Mouse (Mus musculus) liver, embryonic 12.5 days (tissue): Measurements from ENCODE around the gene Arid4a. TPM values are rescaled to one million over a fixed set of nuclear protein-coding genes. Genes with fewer than 3 reads are reported as not detected.
A peak's percentile ranks its signal among the peaks of the same experiment; 100 is the strongest.

Experiments
- ATAC-seq: fragments of 200-750 bp; cut with Nextera tagmentation; 2 replicates; pipeline ENCODE4 v1.8.0; 2017; ENCODE audit warnings: moderate number of reproducible peaks, mild to moderate bottlenecking, moderate library complexity
- H3K27ac ChIP-seq: fragments of 300-500 bp; sonication (generic); 2 replicates; pipeline ENCODE4 v1.5.1; 2016; ENCODE audit warnings: mild to moderate bottlenecking
- H3K27me3 ChIP-seq: fragments of 300-500 bp; sonication (generic); replicated peaks from 2 replicates; pipeline ENCODE4 v1.6.1; 2016; ENCODE audit warnings: mild to moderate bottlenecking, moderate library complexity
- H3K36me3 ChIP-seq: fragments of 300-500 bp; sonication (generic); 2 replicates; pipeline ENCODE4 v1.6.1; 2016; ENCODE audit warnings: mild to moderate bottlenecking, moderate library complexity
- H3K4me1 ChIP-seq: fragments of 300-500 bp; sonication (generic); 2 replicates; pipeline ENCODE4 v1.6.1; 2016
- H3K4me2 ChIP-seq: fragments of 300-500 bp; sonication (generic); 2 replicates; pipeline ENCODE4 v1.6.1; 2016; ENCODE audit warnings: mild to moderate bottlenecking, moderate library complexity
- H3K4me3 ChIP-seq: fragments of 300-500 bp; sonication (generic); 2 replicates; pipeline ENCODE4 v1.5.1; 2016; ENCODE audit warnings: mild to moderate bottlenecking, moderate library complexity
- H3K9ac ChIP-seq: fragments of 300-500 bp; sonication (generic); 2 replicates; pipeline ENCODE4 v1.6.1; 2016; ENCODE audit warnings: mild to moderate bottlenecking, moderate library complexity
- H3K9me3 ChIP-seq: fragments of 300-500 bp; sonication (generic); replicated peaks from 2 replicates; pipeline ENCODE4 v1.6.1; 2016; ENCODE audit warnings: mild to moderate bottlenecking, moderate library complexity
- WGBS: fragments of 180-500 bp; shearing (Covaris S2); methylation state at CpG from one replicate; pipeline ENCODE4 v1.1.7; 2016; ENCODE audit not compliant: insufficient replicate concordance; 5-methylcytosine and 5-hydroxymethylcytosine counted together
- polyA plus RNA-seq: library from polyadenylated mRNA; unstranded; fragments of >200 nt; fragmentation: Nextera tagmentation; extraction: Ambion mirVana; gene quantifications from 2 replicates; pipeline ENCODE4 v1.2.1, GENCODE M21; 2016

Arid4a gene
- polyA plus RNA-seq, 1 experiment from 2014 or later: 23.4 TPM

DNA sequence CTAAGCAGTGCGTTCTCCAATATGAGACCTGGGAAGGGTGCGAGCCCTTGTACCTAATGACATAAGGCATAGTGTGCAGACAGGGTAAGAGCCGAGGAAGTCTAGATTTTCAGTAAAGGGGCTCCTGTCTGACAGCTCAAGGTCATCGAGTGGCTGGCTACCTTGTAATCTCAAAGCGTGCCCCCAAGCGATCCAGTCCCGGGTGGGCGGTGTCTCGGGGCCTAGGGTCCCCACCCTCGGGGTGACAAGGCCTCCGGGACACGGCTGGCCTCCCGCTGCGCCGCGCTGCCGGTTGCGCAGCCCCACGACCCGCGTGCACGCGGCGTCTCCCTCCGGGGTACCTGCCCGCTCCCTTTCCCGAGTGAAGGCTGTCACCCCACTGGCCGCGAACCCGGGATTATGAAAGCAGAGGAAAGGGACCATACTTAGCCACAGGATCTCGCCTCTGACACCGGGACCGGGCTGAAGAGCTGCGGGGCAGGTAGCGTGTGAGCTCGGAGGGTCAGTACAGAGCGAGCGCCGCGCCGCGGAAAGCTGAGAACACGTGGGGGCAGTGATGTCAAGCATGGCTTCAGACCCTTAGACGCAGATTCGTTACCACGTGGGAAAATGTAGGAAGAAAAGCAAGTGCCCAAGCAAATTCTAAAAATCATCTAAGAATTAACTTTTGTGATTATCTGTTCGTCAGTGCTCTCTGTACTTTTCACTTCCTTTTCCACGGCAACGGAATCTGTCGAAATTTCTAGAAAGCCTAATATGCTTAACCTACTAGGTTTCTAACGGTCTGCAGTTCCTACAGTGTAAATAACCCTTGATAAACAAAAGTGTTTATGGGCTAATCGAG is 120.6 kb downstream of the Arid4a start, which contains the start of the genes Timm9 and 2700049A03Rik:
Gene Timm9, minus strand, starts transcription at position 555 of the 844 bp plus-strand sequence.
Gene 2700049A03Rik, plus strand, starts transcription at position 719 of the 844 bp plus-strand sequence.
- Histone ChIP-seq H3K4me3 (peak within 1 kb of the TSS; percentile 87), H3K27ac (peak within 1 kb of the TSS; percentile 84), H3K27me3 (no peaks in the 10 kb centered on the region), H3K36me3 (peaks cover 49% of the 10 kb centered on the region), H3K9ac (peak within 1 kb of the TSS; percentile 91), H3K4me2 (peak within 1 kb of the TSS; percentile 97), H3K9me3 (no peaks in the 10 kb centered on the region), H3K4me1 (peaks cover 24% of the 10 kb centered on the region)
- WGBS: under 1% methylated on average over 52 of the region's 52 CpGs
- ATAC-seq: peak; percentile 86

DNA sequence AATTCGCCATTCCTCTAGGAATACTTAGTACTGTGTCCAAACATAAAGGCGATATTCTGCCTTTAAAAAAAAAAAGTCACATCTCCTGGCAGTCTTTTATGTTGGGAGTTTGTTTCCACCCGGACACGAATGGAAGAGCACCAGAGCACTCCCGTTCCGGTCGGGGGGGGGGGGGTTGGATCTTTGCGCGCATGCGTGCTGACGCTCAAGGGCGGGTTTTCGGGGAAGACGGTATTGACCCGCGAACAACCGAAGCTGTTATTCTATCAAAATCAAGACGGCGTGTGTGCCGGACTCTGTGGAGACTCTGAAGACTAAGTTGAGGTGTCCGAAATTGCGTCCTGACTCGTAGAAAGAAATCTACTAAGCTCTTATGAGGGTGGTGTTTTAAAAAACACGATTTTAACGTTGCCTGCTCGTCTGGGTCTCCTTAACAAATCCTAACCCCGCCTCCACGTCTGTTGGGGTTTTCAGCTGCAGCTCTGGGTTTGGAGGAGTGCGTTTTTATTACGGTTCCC is 121.2 kb downstream of the Arid4a start:
- peak overlapping the region; percentile 84 for H3K27ac ChIP-seq
- H3K9ac ChIP-seq: peak overlapping the region; percentile 91
- peaks cover 24% of the 10 kb centered on the region for H3K4me1 ChIP-seq
- peak overlapping the region; percentile 87 for H3K4me3 ChIP-seq
- no peaks in the 10 kb centered on the region for H3K9me3 ChIP-seq
- H3K36me3 ChIP-seq: peaks cover 49% of the 10 kb centered on the region
- ATAC-seq: peak; percentile 77
- peak overlapping the region; percentile 97 for H3K4me2 ChIP-seq
- WGBS: under 1% methylated on average over 30 of the region's 30 CpGs
- H3K27me3 ChIP-seq: no peaks in the 10 kb centered on the region

DNA sequence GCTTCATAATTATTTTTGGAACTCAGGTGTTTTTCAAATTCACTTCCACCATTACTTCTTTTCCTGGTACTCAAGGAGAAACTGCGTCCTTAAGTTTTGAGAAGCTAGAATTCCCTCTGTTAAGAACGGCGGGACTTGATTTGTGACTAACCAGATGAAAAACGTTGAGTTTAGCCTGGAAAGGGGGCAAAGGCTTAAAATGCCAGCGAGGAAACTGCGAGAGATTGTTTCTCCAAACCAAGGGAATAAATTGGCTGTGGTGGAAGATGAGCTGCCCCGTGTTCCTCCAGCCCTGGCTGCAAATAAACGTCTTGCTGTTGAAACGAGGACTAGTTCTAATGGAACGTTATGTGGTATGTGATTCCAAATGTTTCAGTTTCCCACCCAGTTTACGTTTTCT is 121.9 kb downstream of the Arid4a start:
- peak overlapping the region; percentile 87 for H3K4me3 ChIP-seq
- no peak overlapping the region; the same call in none of the 2 replicates for H3K27ac ChIP-seq
- no peaks in the 10 kb centered on the region for H3K9me3 ChIP-seq
- H3K27me3 ChIP-seq: no peaks in the 10 kb centered on the region
- peaks cover 49% of the 10 kb centered on the region for H3K36me3 ChIP-seq
- H3K4me1 ChIP-seq: peaks cover 24% of the 10 kb centered on the region
- peak overlapping the region; percentile 97 for H3K4me2 ChIP-seq
- WGBS: 3% methylated on average over 11 of the region's 11 CpGs
- no peak for ATAC-seq
- H3K9ac ChIP-seq: peak overlapping the region; percentile 91

DNA sequence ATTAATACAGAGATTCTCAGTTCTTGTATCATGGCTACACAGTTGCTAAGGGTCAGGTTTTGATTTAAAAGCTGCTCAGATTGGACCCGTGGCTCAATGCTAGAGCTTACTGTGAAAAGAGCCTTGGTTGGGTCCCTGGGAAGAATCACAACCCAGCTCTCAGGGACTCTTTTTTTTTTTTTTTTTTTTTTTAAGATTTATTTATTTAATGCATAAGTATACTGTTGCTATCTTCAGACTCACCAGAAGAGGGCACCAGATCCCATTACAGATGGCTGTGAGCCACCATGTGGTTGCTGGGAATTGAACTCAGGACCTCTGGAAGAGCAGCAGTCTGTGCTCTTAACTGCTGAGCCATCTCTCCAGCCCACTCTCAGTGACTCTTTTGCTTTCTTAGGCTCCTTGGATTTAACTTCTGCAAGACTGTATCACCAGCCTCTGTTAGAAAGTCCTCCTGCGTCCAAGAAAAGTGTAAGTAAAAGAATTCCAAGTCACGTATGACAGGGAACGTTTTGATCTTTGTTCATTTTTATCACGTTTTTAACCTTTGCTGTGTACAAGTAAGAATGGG is 123.6 kb downstream of the Arid4a start:
- ATAC-seq: no peak
- Histone ChIP-seq H3K36me3 (peaks cover 49% of the 10 kb centered on the region), H3K9ac (no peak overlapping the region), H3K4me3 (no peak overlapping the region), H3K4me2 (peak overlapping the region; percentile 97), H3K9me3 (no peaks in the 10 kb centered on the region), H3K4me1 (peaks cover 23% of the 10 kb centered on the region), H3K27ac (no peak overlapping the region), H3K27me3 (no peaks in the 10 kb centered on the region)
- WGBS: 69% methylated on average over 5 of the region's 5 CpGs

DNA sequence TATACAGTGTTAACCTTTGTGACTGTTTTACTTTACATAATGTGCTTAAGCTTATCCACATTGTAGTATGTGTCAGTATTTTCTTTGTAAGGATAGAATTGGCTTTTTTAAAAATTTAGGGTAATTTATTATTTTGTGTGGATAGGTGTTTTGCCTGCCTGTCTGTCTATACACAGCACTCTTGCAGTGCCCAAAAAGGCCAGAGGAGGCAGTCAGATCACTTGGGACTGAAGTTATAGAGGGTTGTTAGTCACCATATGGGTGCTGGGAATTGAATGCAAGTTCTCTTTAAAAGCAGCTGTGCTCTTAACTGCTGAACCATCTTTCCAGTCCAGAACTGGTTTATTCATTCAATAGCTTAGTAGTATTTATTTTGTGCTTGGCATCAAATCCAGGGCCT is 125.4 kb downstream of the Arid4a start:
- peaks cover 14% of the 10 kb centered on the region for H3K4me1 ChIP-seq
- ATAC-seq: no peak
- H3K27ac ChIP-seq: no peak overlapping the region
- no peak overlapping the region for H3K4me2 ChIP-seq
- no peak overlapping the region for H3K4me3 ChIP-seq
- H3K9ac ChIP-seq: no peak overlapping the region
- no peaks in the 10 kb centered on the region for H3K27me3 ChIP-seq
- peaks cover 64% of the 10 kb centered on the region for H3K36me3 ChIP-seq
- no peaks in the 10 kb centered on the region for H3K9me3 ChIP-seq

DNA sequence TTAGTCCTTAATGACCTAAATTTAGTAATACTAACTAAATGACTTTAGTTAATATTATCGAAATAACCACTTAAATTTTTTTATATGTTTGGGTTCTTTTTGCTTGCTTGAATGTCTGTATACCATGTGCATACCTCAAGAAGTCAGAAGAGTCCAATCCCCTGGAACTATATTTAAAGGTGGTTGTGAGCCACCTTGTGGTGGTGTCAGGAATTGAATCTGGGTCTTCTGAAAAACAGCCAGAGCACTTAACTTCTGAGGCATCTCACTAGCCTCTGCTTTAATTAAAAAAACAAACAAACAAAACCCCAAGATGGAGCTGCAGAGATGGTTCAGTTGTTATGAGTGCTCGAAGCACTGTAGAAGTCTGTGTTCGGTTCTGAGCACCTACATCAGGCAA is 131.9 kb downstream of the Arid4a start:
- H3K9me3 ChIP-seq: no peaks in the 10 kb centered on the region
- ATAC-seq: no peak
- H3K4me1 ChIP-seq: no peaks in the 10 kb centered on the region
- H3K27me3 ChIP-seq: no peaks in the 10 kb centered on the region
- H3K27ac ChIP-seq: no peak overlapping the region
- no peak overlapping the region for H3K4me3 ChIP-seq
- H3K9ac ChIP-seq: no peak overlapping the region
- H3K4me2 ChIP-seq: no peak overlapping the region
- WGBS: 69% methylated on average over 3 of the region's 3 CpGs
- peaks cover 77% of the 10 kb centered on the region for H3K36me3 ChIP-seq

Other genes with a start within 250 kb of the Arid4a start
- gene Frmd6, start 190.5 kb upstream of the Arid4a start, polyA plus RNA-seq: 5.0 and 5.3 TPM in 2 replicates
- gene Actr10, start 78.1 kb upstream of the Arid4a start, polyA plus RNA-seq: 130 and 134 TPM in 2 replicates
- 468 and 481 TPM in 2 replicates for gene Psma3, start 41.4 kb upstream of the Arid4a start, polyA plus RNA-seq
- not detected in 2 replicates for gene Tomm20l, start 95.4 kb downstream of the Arid4a start, polyA plus RNA-seq
- gene Timm9, start 120.7 kb downstream of the Arid4a start, polyA plus RNA-seq: 77.2 and 84.2 TPM in 2 replicates
- 7.3 and 8.0 TPM in 2 replicates for gene 2700049A03Rik, start 120.9 kb downstream of the Arid4a start, polyA plus RNA-seq